Mouse (Mus musculus): ENCODE results near the gene Fbxl19.

- no peak for TF ChIP-seq CTCF (IDR thresholded peaks at IDR 0.05; ENCODE audit: control insufficient read depth, insufficient read depth, insufficient replicate concordance, low read depth, low read length)
- TF ChIP-seq POLR2A (IDR thresholded peaks at IDR 0.05; ENCODE audit: control insufficient read depth, low read depth, low read length), result no peak
Observed at GRCm38 (mm10) chr7:127815116-127815665, 70.8 kb downstream of the Fbxl19 start.
